Mouse (Mus musculus) embryonic facial prominence, embryonic 15.5 days (tissue): ENCODE data around the gene Brd2. TPM values are rescaled to one million over a fixed set of nuclear protein-coding genes. Genes with fewer than 3 reads are reported as not detected.

Source experiments
- ATAC-seq: fragments of 200-750 bp; cut with Nextera tagmentation; 2 replicates; pipeline ENCODE4 v1.8.0; 2017; ENCODE audit warnings: low read depth, moderate TSS enrichment; ENCODE audit not compliant: insufficient number of reproducible peaks, low FRiP score, low TSS enrichment
- H3K27ac ChIP-seq: fragments of 300-500 bp; sonication (generic); replicated peaks from 2 replicates; pipeline ENCODE4 v1.5.1; 2015; ENCODE audit warnings: mild to moderate bottlenecking, inconsistent platforms
- H3K27me3 ChIP-seq: fragments of 300-500 bp; sonication (generic); 2 replicates; pipeline ENCODE4 v1.6.1; 2015; ENCODE audit warnings: inconsistent platforms
- H3K36me3 ChIP-seq: fragments of 300-500 bp; sonication (generic); 2 replicates; pipeline ENCODE4 v1.6.1; 2015; ENCODE audit warnings: mild to moderate bottlenecking, inconsistent platforms
- H3K4me1 ChIP-seq: fragments of 300-500 bp; sonication (generic); 2 replicates; pipeline ENCODE4 v1.6.1; 2015; ENCODE audit warnings: inconsistent platforms
- H3K4me2 ChIP-seq: fragments of 300-500 bp; sonication (generic); replicated peaks from 2 replicates; pipeline ENCODE4 v1.6.1; 2015; ENCODE audit warnings: mild to moderate bottlenecking, inconsistent platforms
- H3K4me3 ChIP-seq: fragments of 300-500 bp; sonication (generic); replicated peaks from 2 replicates; pipeline ENCODE4 v1.5.1; 2015; ENCODE audit warnings: mild to moderate bottlenecking, inconsistent platforms
- H3K9ac ChIP-seq: fragments of 300-500 bp; sonication (generic); 2 replicates; pipeline ENCODE4 v1.6.1; 2015; ENCODE audit warnings: inconsistent platforms
- H3K9me3 ChIP-seq: fragments of 300-500 bp; sonication (generic); replicated peaks from 2 replicates; pipeline ENCODE4 v1.6.1; 2016; ENCODE audit warnings: inconsistent platforms
- WGBS: fragments of 180-500 bp; shearing (Covaris S2); methylation state at CpG from one replicate; pipeline ENCODE4 v1.1.7; 2015; 5-methylcytosine and 5-hydroxymethylcytosine counted together
- polyA plus RNA-seq: library from polyadenylated mRNA; unstranded; fragments of >200 nt; fragmentation: Nextera tagmentation; extraction: Ambion mirVana; gene quantifications from 2 replicates; pipeline ENCODE4 v1.2.1, GENCODE M21; 2015

The Brd2 gene
- polyA plus RNA-seq, 1 experiment from 2014 or later = 122 TPM

- Histone ChIP-seq H3K36me3 (peaks cover 28% of the 10 kb centered on the region), H3K4me2 (peak overlapping the region; percentile 85), H3K4me1 (peaks cover 27% of the 10 kb centered on the region), H3K27me3 (no peaks in the 10 kb centered on the region), H3K9me3 (no peaks in the 10 kb centered on the region), H3K27ac (peak overlapping the region; percentile 100), H3K9ac (peak overlapping the region; percentile 91), H3K4me3 (peak overlapping the region; percentile 75)
- under 1% methylated on average over 31 of the region's 31 CpGs for WGBS
- ATAC-seq = no peak; the same call in none of the 2 replicates
Observed at GRCm38 (mm10) chr17:34120814-34121171, 1.6 kb downstream of the Brd2 start.

GRCm38 (mm10) chr17:34120180-34120723 lies 2.2 kb downstream of the Brd2 start:
- peak; percentile 30 for ATAC-seq
- under 1% methylated on average over 40 of the region's 42 CpGs for WGBS

GRCm38 (mm10) chr17:34119249-34120179 lies 2.9 kb downstream of the Brd2 start, which contains the start of gene H2-DMa:
TSS of gene H2-DMa (plus strand) at chr17:34119541.
- Histone ChIP-seq H3K27me3 (no peaks in the 10 kb centered on the region), H3K4me1 (peaks cover 29% of the 10 kb centered on the region), H3K4me3 (peak within 1 kb of the TSS; percentile 75), H3K36me3 (peaks cover 41% of the 10 kb centered on the region), H3K9me3 (no peaks in the 10 kb centered on the region), H3K4me2 (peak within 1 kb of the TSS; percentile 85), H3K9ac (peak within 1 kb of the TSS; percentile 91), H3K27ac (peak within 1 kb of the TSS; percentile 100)
- under 1% methylated on average over 95 of the region's 96 CpGs for WGBS
- peak; percentile 81 for ATAC-seq

More at GRCm38 (mm10) chr17:34120180-34120723, 2.2 kb downstream of the Brd2 start:
- Histone ChIP-seq H3K9ac (peak overlapping the region; percentile 91), H3K9me3 (no peaks in the 10 kb centered on the region), H3K27ac (peak overlapping the region; percentile 100), H3K27me3 (no peaks in the 10 kb centered on the region), H3K4me3 (peak overlapping the region; percentile 75), H3K4me2 (peak overlapping the region; percentile 85), H3K4me1 (peaks cover 32% of the 10 kb centered on the region), H3K36me3 (peaks cover 34% of the 10 kb centered on the region)

- Histone ChIP-seq H3K27me3 (no peaks in the 10 kb centered on the region), H3K9me3 (no peaks in the 10 kb centered on the region), H3K9ac (peak overlapping the region; percentile 63), H3K4me2 (peak overlapping the region; percentile 85), H3K27ac (peak overlapping the region; percentile 100), H3K4me3 (peak overlapping the region; percentile 75), H3K36me3 (peaks cover 47% of the 10 kb centered on the region), H3K4me1 (peaks cover 24% of the 10 kb centered on the region)
- ATAC-seq = no peak
- under 1% methylated on average over 38 of the region's 38 CpGs for WGBS
Observed at GRCm38 (mm10) chr17:34118873-34119248, 3.6 kb downstream of the Brd2 start.

- H3K4me1 ChIP-seq = peaks cover 19% of the 10 kb centered on the region
- peak overlapping the region; percentile 100 for H3K27ac ChIP-seq
- no peak for ATAC-seq
- H3K9ac ChIP-seq = peak overlapping the region; percentile 63
- no peaks in the 10 kb centered on the region for H3K27me3 ChIP-seq
- peak overlapping the region; percentile 85 for H3K4me2 ChIP-seq
- WGBS = under 1% methylated on average over 67 of the region's 67 CpGs
- H3K36me3 ChIP-seq = peaks cover 53% of the 10 kb centered on the region
- H3K9me3 ChIP-seq = no peaks in the 10 kb centered on the region
- peak overlapping the region; percentile 75 for H3K4me3 ChIP-seq
Observed at GRCm38 (mm10) chr17:34118113-34118872, 4.1 kb downstream of the Brd2 start.

GRCm38 (mm10) chr17:34117421-34118112 lies 4.9 kb downstream of the Brd2 start:
- Histone ChIP-seq H3K4me2 (peak overlapping the region; percentile 85), H3K4me1 (peaks cover 24% of the 10 kb centered on the region), H3K27ac (no peak overlapping the region), H3K9me3 (no peaks in the 10 kb centered on the region), H3K36me3 (peaks cover 60% of the 10 kb centered on the region), H3K9ac (peak overlapping the region; percentile 63), H3K27me3 (no peaks in the 10 kb centered on the region), H3K4me3 (peak overlapping the region; percentile 75)
- ATAC-seq = no peak
- WGBS = 2% methylated on average over 5 of the region's 5 CpGs

GRCm38 (mm10) chr17:34116736-34117370 lies 5.6 kb downstream of the Brd2 start:
- Histone ChIP-seq H3K4me1 (peaks cover 28% of the 10 kb centered on the region), H3K27ac (no peak overlapping the region), H3K9ac (peak overlapping the region; percentile 40), H3K4me3 (peak overlapping the region; percentile 75), H3K36me3 (peaks cover 68% of the 10 kb centered on the region), H3K4me2 (peak overlapping the region; percentile 85), H3K9me3 (no peaks in the 10 kb centered on the region), H3K27me3 (no peaks in the 10 kb centered on the region)
- 27% methylated on average over 7 of the region's 7 CpGs for WGBS
- no peak for ATAC-seq

- no peak overlapping the region for H3K4me2 ChIP-seq
- peaks cover 32% of the 10 kb centered on the region for H3K4me1 ChIP-seq
- no peaks in the 10 kb centered on the region for H3K9me3 ChIP-seq
- no peak overlapping the region for H3K27ac ChIP-seq
- no peaks in the 10 kb centered on the region for H3K27me3 ChIP-seq
- no peak for ATAC-seq
- H3K36me3 ChIP-seq = peaks cover 93% of the 10 kb centered on the region
- H3K4me3 ChIP-seq = 0 out of 2 replicates have a peak overlapping the region, but pooled peaks have one; percentile 1
- WGBS = 86% methylated on average over 7 of the region's 7 CpGs
- H3K9ac ChIP-seq = no peak overlapping the region
Observed at GRCm38 (mm10) chr17:34114114-34114513, 8.3 kb downstream of the Brd2 start.

GRCm38 (mm10) chr17:34110309-34110708 lies 12.1 kb downstream of the Brd2 start:
- no peak overlapping the region for H3K4me2 ChIP-seq
- 0 out of 2 replicates have a peak, but pooled peaks cover 14% of the 10 kb centered on the region for H3K4me1 ChIP-seq
- no peak overlapping the region for H3K4me3 ChIP-seq
- WGBS = 61% methylated on average over 8 of the region's 8 CpGs
- no peak for ATAC-seq
- H3K27me3 ChIP-seq = no peaks in the 10 kb centered on the region
- H3K9ac ChIP-seq = no peak overlapping the region
- no peaks in the 10 kb centered on the region for H3K9me3 ChIP-seq
- peaks cover 63% of the 10 kb centered on the region for H3K36me3 ChIP-seq
- 0 out of 2 replicates have a peak overlapping the region, but pooled peaks have one; percentile 39 for H3K27ac ChIP-seq

- Histone ChIP-seq H3K4me3 (no peak overlapping the region), H3K27ac (no peak overlapping the region), H3K4me1 (0 out of 2 replicates have a peak, but pooled peaks cover 12% of the 10 kb centered on the region), H3K4me2 (no peak overlapping the region), H3K9me3 (no peaks in the 10 kb centered on the region), H3K9ac (no peak overlapping the region), H3K27me3 (no peaks in the 10 kb centered on the region), H3K36me3 (peaks cover 58% of the 10 kb centered on the region)
- 46% methylated on average over 3 of the region's 3 CpGs for WGBS
- ATAC-seq = no peak
Observed at GRCm38 (mm10) chr17:34109806-34110195, 12.6 kb downstream of the Brd2 start.
